Mouse (Mus musculus) ovary, adult 18-20 months (tissue): ENCODE results near the gene Herc3.
A peak's percentile ranks its signal among the peaks of the same experiment; 100 is the strongest.

Experiments used
- DNase-seq: peaks from one replicate; pipeline ENCODE4 v3.0.0; 2022; ENCODE audit warnings: low spot score, mixed read lengths

The Herc3 gene

GRCm38 (mm10) chr6:58921623-58922022 lies 90.4 kb downstream of the Herc3 start:
- no peak for DNase-seq

GRCm38 (mm10) chr6:58922511-58922910 lies 91.2 kb downstream of the Herc3 start:
- DNase-seq: no peak

GRCm38 (mm10) chr6:58927881-58928280 lies 96.6 kb downstream of the Herc3 start:
- DNase-seq: no peak

- no peak for DNase-seq
These were observed 98.7 kb downstream of the Herc3 start for GRCm38 (mm10) chr6:58929911-58930431.

GRCm38 (mm10) chr6:58931149-58931548 lies 99.9 kb downstream of the Herc3 start:
- no peak for DNase-seq

- DNase-seq: no peak
These were observed 101.4 kb downstream of the Herc3 start for GRCm38 (mm10) chr6:58932515-58933188.

GRCm38 (mm10) chr6:58933189-58933913 lies 102.1 kb downstream of the Herc3 start:
- DNase-seq: no peak

- no peak for DNase-seq
These were observed 102.9 kb downstream of the Herc3 start for GRCm38 (mm10) chr6:58934144-58934543.

- no peak for DNase-seq
These were observed 106.5 kb downstream of the Herc3 start for GRCm38 (mm10) chr6:58937726-58938125.

GRCm38 (mm10) chr6:58942276-58942675 lies 111.0 kb downstream of the Herc3 start:
- no peak for DNase-seq

- no peak for DNase-seq
These were observed 112.7 kb downstream of the Herc3 start for GRCm38 (mm10) chr6:58943958-58944357.

GRCm38 (mm10) chr6:58946246-58946645 lies 115.0 kb downstream of the Herc3 start:
- no peak for DNase-seq

- DNase-seq: no peak
These were observed 115.6 kb downstream of the Herc3 start for GRCm38 (mm10) chr6:58946840-58947239.

- no peak for DNase-seq
These were observed 119.1 kb downstream of the Herc3 start for GRCm38 (mm10) chr6:58950410-58950809.

- DNase-seq: no peak
These were observed 120.1 kb downstream of the Herc3 start for GRCm38 (mm10) chr6:58951128-58951992.

GRCm38 (mm10) chr6:58960523-58960922 lies 129.3 kb downstream of the Herc3 start:
- no peak for DNase-seq

- DNase-seq: no peak
These were observed 131.4 kb downstream of the Herc3 start for GRCm38 (mm10) chr6:58962691-58963090.

GRCm38 (mm10) chr6:58964091-58964490 lies 132.8 kb downstream of the Herc3 start:
- no peak for DNase-seq

- no peak for DNase-seq
These were observed 133.3 kb downstream of the Herc3 start for GRCm38 (mm10) chr6:58964565-58964964.

GRCm38 (mm10) chr6:58965071-58965831 lies 134.0 kb downstream of the Herc3 start:
- DNase-seq: no peak

GRCm38 (mm10) chr6:58968272-58968671 lies 137.0 kb downstream of the Herc3 start:
- DNase-seq: peak; percentile 48
